Mouse (Mus musculus) liver, adult 2 months (tissue): ENCODE measurements at regions not wholly inside any gene's neighbourhood (a gene's known extent, or its start where the extent isn't known, plus 50 kb on each side); places are given as distances from the start of the nearest gene placed in this dataset.

ENCODE experiments used
- DNase-seq: peaks from one replicate; pipeline ENCODE4 v3.0.0-alpha.2; 2011; ENCODE audit warnings: low read depth, low spot score; ENCODE audit errors: extremely low read depth
- H3K27ac ChIP-seq: fragments of 200-500 bp; replicated peaks from 2 replicates; pipeline ENCODE4 v1.5.1; 2012; ENCODE audit warnings: low read depth, mild to moderate bottlenecking, control low read depth, inconsistent platforms, low read length; ENCODE audit not compliant: insufficient read depth
- H3K27me3 ChIP-seq: fragments of 200-500 bp; 2 replicates; pipeline ENCODE4 v1.6.1; 2012; ENCODE audit warnings: mild to moderate bottlenecking, moderate library complexity, low read length, inconsistent platforms; ENCODE audit not compliant: control insufficient read depth, insufficient read depth
- H3K36me3 ChIP-seq: fragments of 200-500 bp; 2 replicates; pipeline ENCODE4 v1.6.1; 2012; ENCODE audit warnings: low read length, inconsistent platforms; ENCODE audit not compliant: control insufficient read depth, insufficient read depth
- H3K4me1 ChIP-seq: fragments of 200-500 bp; 2 replicates; pipeline ENCODE4 v1.6.1; 2011; ENCODE audit warnings: low read length; ENCODE audit not compliant: control insufficient read depth, insufficient read depth
- H3K4me3 ChIP-seq: fragments of 200-500 bp; 2 replicates; pipeline ENCODE4 v1.5.1; 2011; ENCODE audit warnings: low read depth, mild to moderate bottlenecking, control low read depth, low read length, moderate library complexity; ENCODE audit not compliant: insufficient read depth
- H3K79me2 ChIP-seq: fragments of 200-500 bp; 2 replicates; pipeline ENCODE4 v1.6.1; 2012; ENCODE audit warnings: inconsistent platforms, mild to moderate bottlenecking, low read length, moderate library complexity; ENCODE audit not compliant: control insufficient read depth, insufficient read depth
- H3K9ac ChIP-seq: fragments of 200-500 bp; 2 replicates; pipeline ENCODE4 v1.6.1; 2012; ENCODE audit warnings: low read depth, mild to moderate bottlenecking, control low read depth, inconsistent platforms, low read length
- CTCF ChIP-seq: fragments of 200-500 bp; IDR thresholded peaks from 2 replicates; pipeline ENCODE4 v1.5.1; 2011; ENCODE audit warnings: low read depth, low read length, control low read depth
- POLR2A ChIP-seq: fragments of 200-500 bp; IDR thresholded peaks from 2 replicates; pipeline ENCODE4 v1.6.1; 2011; ENCODE audit warnings: low read length, control low read depth; ENCODE audit not compliant: insufficient read depth; ENCODE audit errors: extremely low read depth
- WGBS: fragments of 180-500 bp; shearing (Covaris S2); methylation state at CpG from one replicate; pipeline ENCODE4 v1.1.7; 2018; 5-methylcytosine and 5-hydroxymethylcytosine counted together

DNA sequence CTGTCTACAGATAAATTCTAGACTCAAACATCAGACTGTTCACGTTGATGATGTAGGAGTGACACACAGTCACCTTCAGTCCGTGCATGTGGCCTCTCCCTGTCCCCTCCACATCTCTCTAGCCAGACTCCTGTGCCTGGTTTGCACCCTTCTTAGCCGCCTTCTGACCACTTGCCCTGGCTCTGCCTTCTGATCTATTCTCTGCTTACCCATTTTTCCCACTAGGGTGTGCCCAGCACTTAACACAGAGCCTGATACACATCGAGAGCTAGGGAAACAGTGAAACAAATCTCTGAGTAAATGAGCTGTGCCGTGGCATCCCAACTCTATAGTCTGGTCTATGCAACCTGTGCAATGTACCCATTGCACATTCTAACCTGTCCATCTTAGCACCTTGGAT is 73.3 kb upstream of the Zmiz1 start:
- no peaks in the 10 kb centered on the region for H3K79me2 ChIP-seq
- WGBS: 49% methylated on average over 5 of the region's 5 CpGs
- no peak overlapping the region for H3K4me3 ChIP-seq
- no peaks in the 10 kb centered on the region for H3K36me3 ChIP-seq
- no peaks in the 10 kb centered on the region for H3K27me3 ChIP-seq
- no peak overlapping the region for H3K27ac ChIP-seq
- TF ChIP-seq CTCF (no peak; the same call in 1 of the 2 replicates), POLR2A (no peak)
- H3K4me1 ChIP-seq: peaks cover 2% of the 10 kb centered on the region; the same call in 1 of the 2 replicates
- H3K9ac ChIP-seq: no peak overlapping the region
- peak; percentile 33 for DNase-seq

DNA sequence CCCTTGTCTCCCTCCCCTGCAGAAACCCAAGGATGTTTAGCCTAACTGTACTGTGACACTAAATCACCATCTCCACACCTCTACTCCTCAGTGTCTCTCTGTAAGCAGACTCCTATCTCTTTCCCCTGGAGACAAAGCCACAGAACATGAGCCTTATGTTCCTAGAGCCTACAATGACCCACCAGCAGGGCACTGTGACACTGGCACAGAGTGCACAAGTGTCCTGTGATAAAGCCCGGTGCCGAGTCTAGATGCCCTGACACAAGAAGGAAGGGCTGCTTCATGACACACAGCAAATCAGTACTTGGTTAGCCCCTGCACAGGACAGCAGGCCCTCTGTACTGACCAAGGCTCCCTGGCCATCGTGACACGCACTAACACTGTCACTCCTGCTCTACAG is 71.2 kb upstream of the Zmiz1 start:
- no peaks in the 10 kb centered on the region for H3K36me3 ChIP-seq
- 96% methylated on average over 4 of the region's 4 CpGs for whole genome bisulfite sequencing
- H3K79me2 ChIP-seq: no peaks in the 10 kb centered on the region
- no peak overlapping the region for H3K9ac ChIP-seq
- no peak for DNase-seq
- H3K4me3 ChIP-seq: no peak overlapping the region
- H3K4me1 ChIP-seq: peaks cover 2% of the 10 kb centered on the region; the same call in 1 of the 2 replicates
- no peaks in the 10 kb centered on the region for H3K27me3 ChIP-seq
- TF ChIP-seq CTCF: no peak
- no peak for TF ChIP-seq POLR2A
- no peak overlapping the region for H3K27ac ChIP-seq

DNA sequence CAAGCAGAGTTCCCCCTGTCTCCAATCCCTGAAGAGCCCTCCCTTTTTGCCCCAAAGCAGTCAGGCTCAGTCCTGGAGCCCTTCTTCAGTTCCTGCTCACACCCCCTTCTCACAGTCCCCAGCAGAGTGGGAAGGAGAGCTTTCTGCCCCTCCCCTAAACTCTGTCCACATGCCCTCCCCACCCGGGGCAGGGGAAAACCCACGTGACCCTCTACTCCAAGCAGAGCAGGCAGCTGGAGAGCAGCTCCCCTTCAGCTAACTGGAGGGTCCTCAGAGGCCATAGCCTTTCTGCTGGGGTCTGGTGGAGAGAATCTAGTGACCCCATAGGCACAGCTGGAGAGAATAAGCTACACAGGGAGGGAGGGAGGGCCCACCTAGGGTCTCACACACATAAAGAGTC is 69.7 kb upstream of the Zmiz1 start:
- TF ChIP-seq POLR2A (no peak), CTCF (no peak)
- Histone ChIP-seq H3K4me1 (peaks cover 2% of the 10 kb centered on the region; the same call in 1 of the 2 replicates), H3K27me3 (no peaks in the 10 kb centered on the region), H3K79me2 (no peaks in the 10 kb centered on the region), H3K4me3 (no peak overlapping the region), H3K27ac (no peak overlapping the region), H3K36me3 (no peaks in the 10 kb centered on the region), H3K9ac (no peak overlapping the region)
- WGBS: 47% methylated on average over 2 of the region's 2 CpGs
- no peak for DNase-seq

DNA sequence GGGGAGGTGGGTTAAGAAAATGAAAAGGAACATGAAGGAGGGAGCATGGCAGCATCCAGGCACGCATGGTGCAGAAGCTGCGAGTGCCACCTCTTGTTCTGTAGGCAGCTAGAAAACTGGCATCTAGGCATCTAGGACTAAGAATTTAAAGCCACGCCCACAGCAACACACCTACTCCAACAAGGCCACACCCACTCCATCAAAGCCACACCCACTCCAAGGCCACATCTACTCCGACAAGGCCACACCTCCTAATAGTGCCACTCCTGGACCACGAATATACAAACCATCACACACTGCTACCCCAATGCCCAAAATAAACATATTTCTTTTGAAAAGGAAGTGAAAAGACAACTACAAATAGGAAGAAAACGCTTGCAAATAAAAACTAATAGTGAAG is 66.6 kb upstream of the Zmiz1 start:
- H3K27me3 ChIP-seq: no peaks in the 10 kb centered on the region
- peaks cover 10% of the 10 kb centered on the region for H3K4me1 ChIP-seq
- TF ChIP-seq POLR2A (no peak), CTCF (no peak)
- DNase-seq: no peak
- 82% methylated on average over 6 of the region's 6 CpGs for WGBS
- no peak overlapping the region for H3K27ac ChIP-seq
- no peak overlapping the region for H3K4me3 ChIP-seq
- no peak overlapping the region for H3K9ac ChIP-seq
- no peaks in the 10 kb centered on the region for H3K36me3 ChIP-seq
- H3K79me2 ChIP-seq: no peaks in the 10 kb centered on the region

DNA sequence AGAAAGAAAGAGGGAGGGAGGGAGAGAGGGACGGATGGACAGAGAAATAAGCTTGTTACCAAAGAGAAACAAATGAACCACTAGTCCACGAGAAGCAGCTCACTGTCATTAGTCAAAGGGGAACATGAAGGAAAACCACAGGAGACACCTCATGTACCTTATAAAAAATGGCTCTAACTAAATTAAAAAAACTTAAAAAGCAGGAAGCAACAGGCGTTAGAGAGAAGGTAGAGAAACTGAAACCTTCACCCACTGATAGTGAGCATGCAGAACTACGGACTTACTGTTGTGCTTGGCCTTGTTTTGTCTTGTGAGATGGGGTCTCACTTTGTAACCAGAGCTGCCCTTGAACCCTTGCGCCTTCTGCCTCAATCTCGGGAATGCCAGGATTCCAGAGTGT is 66.0 kb upstream of the Zmiz1 start:
- WGBS: 91% methylated on average over 6 of the region's 6 CpGs
- no peak overlapping the region for H3K27ac ChIP-seq
- no peak overlapping the region for H3K9ac ChIP-seq
- H3K79me2 ChIP-seq: no peaks in the 10 kb centered on the region
- no peak for TF ChIP-seq POLR2A
- no peak for TF ChIP-seq CTCF
- no peaks in the 10 kb centered on the region for H3K36me3 ChIP-seq
- no peaks in the 10 kb centered on the region for H3K27me3 ChIP-seq
- H3K4me3 ChIP-seq: no peak overlapping the region
- H3K4me1 ChIP-seq: peaks cover 13% of the 10 kb centered on the region
- no peak for DNase-seq

DNA sequence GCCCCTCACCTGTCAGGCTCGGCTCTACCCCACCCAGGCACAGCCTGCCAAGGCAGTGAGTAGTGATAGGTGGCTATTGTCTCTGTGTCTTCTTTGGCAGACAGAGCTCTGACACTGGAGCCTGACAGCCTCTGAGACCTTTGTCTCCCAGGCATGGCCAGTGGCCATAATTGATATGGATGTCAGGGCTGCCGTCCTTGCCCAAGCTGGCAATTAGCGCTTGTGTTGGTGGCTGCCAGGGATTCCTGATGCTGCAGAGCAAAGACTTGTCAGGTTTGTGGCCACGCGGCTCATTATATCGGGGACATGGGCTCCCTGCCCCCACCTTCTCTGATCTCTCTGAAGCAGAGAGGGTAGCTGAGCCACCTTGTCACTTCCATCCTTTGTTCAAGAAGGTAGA is 64.1 kb upstream of the Zmiz1 start:
- no peak overlapping the region for H3K9ac ChIP-seq
- H3K27ac ChIP-seq: no peak overlapping the region
- no peaks in the 10 kb centered on the region for H3K36me3 ChIP-seq
- DNase-seq: peak; percentile 87
- no peaks in the 10 kb centered on the region for H3K79me2 ChIP-seq
- peaks cover 15% of the 10 kb centered on the region for H3K4me1 ChIP-seq
- H3K27me3 ChIP-seq: no peaks in the 10 kb centered on the region
- TF ChIP-seq CTCF: no peak
- no peak for TF ChIP-seq POLR2A
- no peak overlapping the region for H3K4me3 ChIP-seq
- WGBS: 19% methylated on average over 6 of the region's 6 CpGs
